Mouse (Mus musculus): ENCODE measurements around the gene Kif16b.

GRCm38 (mm10) chr2:142599235-142599634, 302.1 kb downstream of the Kif16b start:
- TF ChIP-seq CTCF (IDR thresholded peaks at IDR 0.05; ENCODE audit: low read depth) = no peak
- no peak for TF ChIP-seq EP300 (IDR thresholded peaks at IDR 0.05; ENCODE audit: low read depth)
